Mouse (Mus musculus) testis, adult 2 months (tissue): Measurements from ENCODE around the gene Cbr2. TPM values are rescaled to one million over a fixed set of nuclear protein-coding genes. Genes with fewer than 3 reads are reported as not detected.

Experiments used
- H3K27ac ChIP-seq: fragments of 200-500 bp; 2 replicates; pipeline ENCODE4 v1.5.1; 2012; ENCODE audit warnings: low read depth, low read length; ENCODE audit not compliant: control insufficient read depth, insufficient read depth
- H3K27me3 ChIP-seq: fragments of 200-500 bp; 2 replicates; pipeline ENCODE4 v1.6.1; 2012; ENCODE audit warnings: mild to moderate bottlenecking, low read length, moderate library complexity; ENCODE audit not compliant: control insufficient read depth, insufficient read depth
- H3K36me3 ChIP-seq: fragments of 200-500 bp; 2 replicates; pipeline ENCODE4 v1.6.1; 2012; ENCODE audit warnings: mild to moderate bottlenecking, low read length; ENCODE audit not compliant: control insufficient read depth, insufficient read depth
- H3K4me1 ChIP-seq: fragments of 200-500 bp; 2 replicates; pipeline ENCODE4 v1.6.1; 2012; ENCODE audit warnings: low read length; ENCODE audit not compliant: control insufficient read depth, insufficient read depth
- H3K4me3 ChIP-seq: fragments of 200-500 bp; 2 replicates; pipeline ENCODE4 v1.5.1; 2012; ENCODE audit warnings: low read depth, mild to moderate bottlenecking, low read length, moderate library complexity, mixed read lengths; ENCODE audit not compliant: control insufficient read depth
- CTCF ChIP-seq: fragments of 200-500 bp; IDR thresholded peaks from 2 replicates; pipeline ENCODE4 v1.5.1; 2012; ENCODE audit warnings: low read depth, mild to moderate bottlenecking, inconsistent platforms, low read length, moderate library complexity; ENCODE audit not compliant: control insufficient read depth, insufficient read depth, insufficient replicate concordance
- POLR2A ChIP-seq: fragments of 200-500 bp; IDR thresholded peaks from 2 replicates; pipeline ENCODE4 v1.6.1; 2012; ENCODE audit warnings: low read depth, mild to moderate bottlenecking, inconsistent platforms, low read length, moderate library complexity; ENCODE audit not compliant: control insufficient read depth
- polyA plus RNA-seq: library from polyadenylated mRNA; depleted of rRNA; stranded (reverse); fragments of >200 nt; gene quantifications from 2 replicates; pipeline ENCODE4 v1.2.3, GENCODE M21; 2012

Gene Cbr2
- polyA plus RNA-seq, 1 experiment = 7.7 TPM

GRCm38 (mm10) chr11:120749430-120749829 is 17.5 kb upstream of the Cbr2 start:
- no peaks in the 10 kb centered on the region for H3K27me3 ChIP-seq
- H3K36me3 ChIP-seq = no peaks in the 10 kb centered on the region
- TF ChIP-seq POLR2A = no peak
- TF ChIP-seq CTCF = peak; percentile 53; the same call in 1 of the 2 replicates
- H3K27ac ChIP-seq = no peak overlapping the region
- H3K4me1 ChIP-seq = peaks cover 5% of the 10 kb centered on the region
- H3K4me3 ChIP-seq = no peak overlapping the region

GRCm38 (mm10) chr11:120747974-120748373 is 16.1 kb upstream of the Cbr2 start:
- no peak for TF ChIP-seq CTCF
- no peak for TF ChIP-seq POLR2A
- H3K36me3 ChIP-seq = no peaks in the 10 kb centered on the region
- H3K27ac ChIP-seq = no peak overlapping the region
- no peaks in the 10 kb centered on the region for H3K27me3 ChIP-seq
- H3K4me1 ChIP-seq = peaks cover 5% of the 10 kb centered on the region
- H3K4me3 ChIP-seq = no peak overlapping the region

DNA sequence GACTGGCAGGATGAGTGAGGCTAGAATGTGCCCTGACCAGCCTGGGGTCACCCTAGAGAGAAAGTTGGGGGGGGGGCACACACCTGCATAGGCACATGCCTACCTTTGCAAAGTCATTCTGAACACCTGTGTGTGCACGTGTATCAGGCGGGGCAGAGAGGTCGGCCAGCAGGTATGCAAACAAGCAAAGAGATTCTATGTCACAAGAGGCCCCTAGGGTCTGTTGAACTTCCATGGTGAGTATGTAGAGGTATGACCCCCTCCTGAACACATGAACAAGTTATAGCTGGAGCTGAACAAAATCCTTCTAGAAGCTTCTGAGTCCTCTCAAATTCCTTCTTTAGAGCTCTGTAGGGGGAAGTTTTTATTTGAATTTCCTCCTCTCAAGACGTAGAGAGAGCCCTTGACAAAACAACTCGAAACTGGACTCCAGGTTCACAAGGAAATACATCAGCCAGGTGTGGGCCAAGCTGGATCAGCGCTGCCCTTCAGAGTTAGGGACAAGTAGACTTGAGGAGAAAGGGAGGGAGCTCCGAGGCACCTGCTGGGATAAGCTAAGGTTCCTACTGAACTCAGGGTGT is 12.3 kb upstream of the Cbr2 start:
- Histone ChIP-seq H3K4me1 (no peaks in the 10 kb centered on the region), H3K27ac (no peak overlapping the region), H3K27me3 (no peaks in the 10 kb centered on the region), H3K4me3 (no peak overlapping the region), H3K36me3 (no peaks in the 10 kb centered on the region)
- no peak for TF ChIP-seq POLR2A
- no peak for TF ChIP-seq CTCF

DNA sequence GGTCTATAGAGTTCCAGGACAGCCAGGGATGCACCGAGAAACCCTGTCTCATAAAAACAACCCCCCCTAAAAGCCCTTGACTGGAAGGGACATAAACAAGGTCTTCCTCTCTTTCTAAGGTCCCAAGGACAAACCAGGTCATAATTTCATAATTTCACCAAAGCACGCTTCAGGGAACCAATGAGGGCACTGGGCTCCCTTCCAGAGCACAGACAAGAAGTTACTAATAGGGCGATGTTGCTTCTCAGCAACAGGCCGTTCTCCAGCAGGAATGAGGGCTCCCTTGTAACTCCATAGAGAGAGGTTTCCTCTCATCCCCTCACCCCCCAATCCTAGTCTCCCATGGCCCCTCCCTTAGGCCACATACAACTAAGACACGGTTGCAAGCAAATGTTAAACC is 9.1 kb upstream of the Cbr2 start:
- Histone ChIP-seq H3K4me1 (no peaks in the 10 kb centered on the region), H3K4me3 (no peak overlapping the region)

GRCm38 (mm10) chr11:120736424-120736823 is 4.5 kb upstream of the Cbr2 start:
- TF ChIP-seq CTCF (no peak), POLR2A (no peak)
- H3K4me3 ChIP-seq = no peak overlapping the region
- H3K4me1 ChIP-seq = no peaks in the 10 kb centered on the region
- H3K27me3 ChIP-seq = no peaks in the 10 kb centered on the region
- no peaks in the 10 kb centered on the region for H3K36me3 ChIP-seq
- no peak overlapping the region for H3K27ac ChIP-seq

More for the DNA sequence above, 9.1 kb upstream of the Cbr2 start:
- Histone ChIP-seq H3K27me3 (no peaks in the 10 kb centered on the region), H3K27ac (no peak overlapping the region), H3K36me3 (no peaks in the 10 kb centered on the region)
- no peak for TF ChIP-seq CTCF
- TF ChIP-seq POLR2A = no peak

- TF ChIP-seq POLR2A (no peak), CTCF (no peak)
- peaks cover 4% of the 10 kb centered on the region; the same call in 1 of the 2 replicates for H3K4me1 ChIP-seq
- H3K36me3 ChIP-seq = no peaks in the 10 kb centered on the region
- H3K27ac ChIP-seq = no peak overlapping the region
- no peaks in the 10 kb centered on the region for H3K27me3 ChIP-seq
- H3K4me3 ChIP-seq = no peak overlapping the region
Observed at GRCm38 (mm10) chr11:120733521-120733920, 1.6 kb upstream of the Cbr2 start.

GRCm38 (mm10) chr11:120731395-120731794 is 519 bp downstream of the Cbr2 start:
- no peak overlapping the region for H3K27ac ChIP-seq
- TF ChIP-seq CTCF (no peak), POLR2A (no peak)
- H3K36me3 ChIP-seq = no peaks in the 10 kb centered on the region
- peaks cover 8% of the 10 kb centered on the region; the same call in 1 of the 2 replicates for H3K4me1 ChIP-seq
- no peaks in the 10 kb centered on the region for H3K27me3 ChIP-seq
- H3K4me3 ChIP-seq = no peak overlapping the region
